Mouse (Mus musculus) liver, adult 2 months (tissue): Measurements from ENCODE around the gene Glb1.

ENCODE experiments used
- CTCF ChIP-seq: fragments of 200-500 bp; IDR thresholded peaks from 2 replicates; pipeline ENCODE4 v1.5.1; 2011; ENCODE audit warnings: low read depth, low read length, control low read depth
- POLR2A ChIP-seq: fragments of 200-500 bp; IDR thresholded peaks from 2 replicates; pipeline ENCODE4 v1.6.1; 2011; ENCODE audit warnings: low read length, control low read depth; ENCODE audit not compliant: insufficient read depth; ENCODE audit errors: extremely low read depth

DNA sequence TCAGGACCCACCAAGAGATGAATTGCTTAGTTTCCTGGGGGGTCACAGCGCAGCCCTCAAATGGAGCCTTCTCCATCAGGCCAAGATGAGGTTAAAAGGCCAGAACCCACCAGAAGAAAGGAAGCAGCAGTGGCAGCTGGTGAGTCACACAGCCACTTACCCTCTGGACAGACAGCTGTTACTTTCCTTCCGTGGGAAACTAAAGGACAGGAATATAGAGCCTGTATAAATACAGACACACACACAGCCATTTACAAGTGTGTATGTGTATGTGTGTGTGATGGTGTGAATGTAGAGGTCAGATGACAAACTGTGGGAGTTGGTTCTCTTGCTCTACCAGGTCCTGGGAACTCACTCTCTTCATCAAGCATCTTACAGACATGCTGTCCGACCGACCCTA lies 105.7 kb downstream of the Glb1 start:
- TF ChIP-seq CTCF (no peak), POLR2A (no peak)
